Mouse (Mus musculus) T-helper 1 cell (primary cell): ENCODE results near the gene Ephx1.
"Not testable (repeated sequence)": the region's sequence is repeated elsewhere in the genome, so short reads cannot be mapped to it uniquely, and the experiment has no call there.

Experiments
- in situ Hi-C: fragments of 300-600 bp; cut with MboI, MseI; formaldehyde crosslinking; loops from one replicate; pipeline ENCODE4 v1.15.1; 2025; ENCODE audit warnings: high pct_unique_total_duplicates

The Ephx1 gene

GRCm38 (mm10) chr1:181014731-181015500 lies 5.8 kb downstream of the Ephx1 start:
- in situ Hi-C loops, result loop anchor here (10.0 kb wide), 1 partner anchor 830 kb away; the partner anchor contains the start of gene Lbr

DNA sequence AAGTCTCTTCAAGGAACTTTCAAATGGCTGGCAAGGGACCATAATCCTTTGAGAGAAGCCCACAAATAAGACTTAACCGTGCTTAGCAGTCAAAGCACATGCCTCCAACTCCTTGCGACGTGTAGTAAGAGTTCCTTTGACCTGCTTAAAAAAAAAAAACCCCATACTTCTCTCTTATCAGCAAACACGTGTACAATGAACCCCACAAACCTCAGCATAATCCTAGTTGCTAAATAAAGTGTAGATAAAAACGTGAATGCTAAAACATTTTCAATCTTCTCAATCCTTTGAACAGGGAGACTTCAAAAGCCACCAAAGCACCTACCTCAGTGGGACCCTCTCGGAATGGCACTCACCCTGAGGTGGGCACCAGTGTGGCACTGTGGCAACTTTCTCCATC lies 7.3 kb downstream of the Ephx1 start:
- in situ Hi-C loops, result loop anchor here (10.0 kb wide), 1 partner anchor 831 kb away; the partner anchor contains the start of gene Lbr

DNA sequence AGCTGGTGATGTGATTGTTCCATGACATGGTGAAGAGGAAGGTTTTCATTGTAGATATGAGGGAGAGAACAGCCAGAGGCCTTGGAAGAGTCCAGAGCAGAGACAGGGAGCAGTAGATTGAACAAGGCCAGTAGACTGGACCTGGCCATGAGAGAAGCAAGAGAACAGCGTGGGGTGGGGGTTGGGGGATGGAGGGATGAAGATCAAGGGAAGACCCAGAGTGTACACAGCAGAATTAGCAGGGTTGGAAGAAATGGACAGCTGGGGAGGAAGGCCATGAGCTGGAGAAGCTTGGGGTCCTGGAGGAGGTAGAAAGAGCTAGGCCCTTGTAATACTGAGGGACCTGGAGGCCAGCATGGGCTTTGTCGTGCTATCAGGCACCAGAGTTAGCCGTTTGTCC lies 8.3 kb downstream of the Ephx1 start:
- in situ Hi-C loops, result loop anchor here (10.0 kb wide), 1 partner anchor 832 kb away; the partner anchor contains the start of gene Lbr

- in situ Hi-C loops, result loop anchor here (10.0 kb wide), 1 partner anchor 833 kb away; the partner anchor contains the start of gene Lbr
Observed at GRCm38 (mm10) chr1:181011601-181012000, 9.1 kb downstream of the Ephx1 start.

DNA sequence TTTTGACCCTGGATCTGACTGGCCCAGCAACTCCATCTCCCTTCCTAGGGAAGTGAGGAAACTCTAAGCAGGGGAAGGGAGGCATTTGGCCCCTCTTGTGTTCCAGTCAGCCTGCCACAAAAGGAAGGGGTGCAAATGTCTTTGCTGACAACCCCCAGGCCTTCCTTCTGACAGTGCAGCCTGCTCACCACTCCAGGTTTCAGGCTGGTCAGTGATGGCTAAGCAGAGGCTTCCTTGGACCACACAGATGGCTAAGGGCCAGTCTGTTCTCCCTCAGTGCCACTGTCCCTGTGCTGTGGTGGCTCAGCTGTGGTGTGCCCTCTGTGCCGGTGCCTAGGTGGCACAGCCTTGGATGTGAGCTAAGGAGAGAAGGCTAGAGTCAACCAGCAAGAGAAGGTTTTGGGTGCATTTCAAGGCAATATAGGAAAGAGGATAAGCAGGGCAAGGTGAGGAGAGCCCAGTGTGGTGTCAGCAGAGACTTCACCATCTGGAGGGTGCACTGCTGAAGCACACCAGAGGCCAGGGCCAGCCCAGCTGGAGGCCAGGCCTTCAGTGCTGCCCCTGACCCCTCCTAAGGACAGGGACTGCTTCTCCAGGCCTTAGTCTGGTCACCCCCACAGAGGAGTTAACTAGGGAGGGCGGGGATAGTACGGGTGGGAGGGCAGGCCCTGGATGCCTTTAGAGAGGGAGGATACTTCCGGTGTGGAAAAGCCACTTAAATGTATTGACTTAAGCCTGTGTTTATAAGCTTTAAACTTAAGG lies 10.4 kb downstream of the Ephx1 start:
- in situ Hi-C loops, result loop anchor here (10.0 kb wide), 1 partner anchor 834 kb away; the partner anchor contains the start of gene Lbr

- in situ Hi-C loops, result loop anchor here (10.0 kb wide), 1 partner anchor 835 kb away; the partner anchor contains the start of gene Lbr
Observed at GRCm38 (mm10) chr1:181009754-181010153, 10.9 kb downstream of the Ephx1 start.

DNA sequence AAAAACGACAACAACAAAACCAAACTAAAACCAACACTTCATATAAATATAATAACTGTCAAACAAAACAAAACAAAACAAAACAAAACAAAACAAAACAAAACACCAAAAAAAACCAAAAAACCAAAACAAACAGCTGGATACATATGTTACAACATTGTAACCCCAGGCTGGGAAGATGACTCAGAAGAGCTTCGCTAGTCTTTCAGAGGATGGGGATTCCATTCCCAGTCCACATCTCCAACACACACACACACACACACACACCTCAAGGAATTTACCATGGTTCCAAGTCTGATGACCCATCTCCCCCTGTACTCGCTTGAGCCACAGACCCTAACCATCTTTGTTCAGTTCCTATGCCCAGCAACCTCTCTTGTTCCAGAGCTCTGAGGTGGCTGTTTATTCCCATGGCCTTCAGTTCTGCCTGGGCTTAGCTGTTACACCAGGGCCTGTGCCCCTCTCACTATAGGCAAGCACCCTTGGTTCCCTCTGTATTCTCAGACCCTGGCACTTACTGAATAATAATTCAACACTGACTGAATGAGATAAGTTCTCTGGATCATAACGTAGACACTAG lies 11.6 kb downstream of the Ephx1 start:
- in situ Hi-C loops, result no loop called here

DNA sequence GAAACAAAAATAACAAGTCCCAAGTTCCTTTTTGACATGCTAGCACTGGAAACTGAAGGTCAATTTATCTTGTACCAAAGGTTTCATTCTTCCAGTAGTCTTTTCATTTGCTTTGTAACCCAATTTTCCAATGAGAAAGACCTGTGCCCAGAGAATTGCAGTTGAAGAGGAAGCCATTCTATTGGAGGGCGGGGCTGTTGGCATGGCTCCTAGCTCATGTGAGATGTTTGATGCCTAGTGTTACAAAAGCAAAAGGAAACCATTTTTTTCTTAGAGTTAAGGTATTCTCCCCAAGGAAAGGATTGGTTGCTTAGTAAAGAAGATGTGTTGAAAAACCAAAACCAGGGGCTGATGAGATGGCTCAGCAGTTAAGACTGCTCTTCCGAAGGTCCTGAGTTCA lies 12.4 kb downstream of the Ephx1 start:
- in situ Hi-C loops, result no loop called here

DNA sequence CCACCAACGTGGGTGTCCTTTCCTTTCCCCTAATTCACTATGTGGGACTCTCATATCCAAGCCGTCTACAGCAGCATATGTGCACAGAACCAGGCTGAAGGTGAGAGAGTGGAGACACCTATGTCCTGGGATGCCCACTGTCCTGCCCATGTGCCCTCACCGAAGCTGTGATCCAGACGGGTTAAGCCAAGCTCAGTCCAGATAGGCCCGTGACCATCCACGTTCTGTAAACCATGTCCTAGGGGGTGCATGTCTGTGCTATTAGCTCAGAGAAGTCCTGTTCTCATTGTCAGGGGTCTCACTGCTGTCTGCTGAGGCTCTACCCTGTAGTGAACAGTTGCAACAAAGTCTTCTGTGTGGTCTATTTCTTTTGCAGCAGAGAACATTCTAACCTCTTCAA lies 12.9 kb downstream of the Ephx1 start:
- in situ Hi-C loops, result no loop called here

- in situ Hi-C loops, result no loop called here
Observed at GRCm38 (mm10) chr1:181005331-181005730, 15.4 kb downstream of the Ephx1 start.

DNA sequence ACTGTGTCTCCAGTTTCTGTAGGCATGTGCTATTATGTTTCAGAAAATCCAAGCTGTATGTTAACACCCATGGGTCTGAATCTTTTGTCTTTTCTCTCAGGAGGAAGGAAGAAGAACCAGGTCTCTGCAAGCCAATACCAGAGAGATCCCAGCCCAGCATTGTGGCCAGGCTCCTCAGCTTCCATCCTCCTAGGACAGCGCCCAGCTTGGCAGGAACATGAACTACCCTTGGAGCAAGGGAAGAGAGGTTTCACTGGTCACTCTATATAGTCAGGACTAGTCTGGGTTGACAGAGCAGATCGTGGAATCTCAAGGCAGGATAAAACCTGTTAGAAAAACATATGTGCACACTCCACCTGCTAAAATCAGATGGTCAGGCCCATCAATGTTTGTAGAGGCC lies 16.9 kb downstream of the Ephx1 start:
- in situ Hi-C loops, result no loop called here

DNA sequence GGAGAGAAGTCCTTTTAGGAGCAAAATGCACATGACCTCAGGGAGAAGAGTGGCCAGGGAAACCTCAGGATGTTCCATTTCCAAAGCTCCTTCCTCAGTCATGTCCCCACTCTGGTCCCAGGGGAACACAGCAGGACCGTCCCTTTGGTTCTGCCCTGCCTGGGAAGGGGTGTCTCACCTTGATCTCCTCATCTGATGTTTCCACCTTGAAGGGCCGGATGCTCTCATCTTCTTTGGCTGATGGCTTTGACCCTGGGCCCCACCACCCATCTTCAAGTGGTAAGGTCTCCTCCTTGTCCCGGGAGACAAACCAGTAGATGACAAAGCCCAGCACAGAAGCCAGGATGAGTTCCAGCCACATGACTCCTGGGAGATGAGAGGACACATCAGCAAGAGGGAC lies 19.1 kb downstream of the Ephx1 start:
- in situ Hi-C loops, result no loop called here

- in situ Hi-C loops, result no loop called here
Observed at GRCm38 (mm10) chr1:181001217-181001616, 19.5 kb downstream of the Ephx1 start.

- in situ Hi-C loops, result no loop called here
Observed at GRCm38 (mm10) chr1:181000501-181001092, 20.1 kb downstream of the Ephx1 start.

GRCm38 (mm10) chr1:180992142-180992541 lies 28.6 kb downstream of the Ephx1 start:
- in situ Hi-C loops, result no loop called here

DNA sequence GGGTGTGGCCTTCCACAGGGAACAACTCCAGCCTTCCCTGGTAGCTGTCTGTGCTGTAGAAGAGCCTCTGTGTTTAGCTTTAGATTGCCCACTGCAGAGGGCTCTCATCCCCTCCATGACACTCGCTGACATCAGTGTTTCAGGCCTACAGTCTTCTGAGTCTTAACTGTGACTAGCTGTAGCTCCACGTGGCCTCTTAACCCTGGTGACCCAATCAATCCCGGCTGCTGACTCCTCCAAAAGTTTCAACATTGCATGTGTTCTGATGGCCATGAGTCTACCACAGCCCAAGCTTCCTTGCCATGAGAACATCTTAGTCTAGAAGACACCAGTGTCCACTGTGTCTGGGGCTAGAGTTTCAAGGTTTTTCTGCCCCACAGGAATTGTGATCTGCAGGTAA lies 30.0 kb downstream of the Ephx1 start:
- in situ Hi-C loops, result no loop called here

DNA sequence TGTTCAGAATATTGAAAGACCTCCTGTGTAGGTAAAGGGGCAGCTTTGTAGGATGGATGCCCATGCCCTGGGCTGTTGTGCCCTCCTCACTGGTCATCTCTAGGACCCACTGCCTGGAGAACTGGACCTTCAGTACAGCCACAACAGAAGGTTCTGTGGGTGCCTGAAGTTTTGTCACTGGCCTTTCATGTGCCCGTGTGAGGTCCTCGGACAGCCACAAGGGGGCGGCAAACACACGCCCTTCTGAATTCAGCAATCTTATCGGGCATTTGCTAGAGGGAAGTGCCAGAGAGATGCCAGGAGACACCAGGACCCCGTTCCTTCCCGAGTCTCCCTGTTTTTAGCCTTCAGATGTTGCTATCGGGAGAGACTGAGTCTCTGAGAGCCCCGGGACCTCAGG lies 32.9 kb downstream of the Ephx1 start:
- in situ Hi-C loops, result no loop called here

- in situ Hi-C loops, result no loop called here
Observed at GRCm38 (mm10) chr1:180986701-180987100, 34.0 kb downstream of the Ephx1 start.

DNA sequence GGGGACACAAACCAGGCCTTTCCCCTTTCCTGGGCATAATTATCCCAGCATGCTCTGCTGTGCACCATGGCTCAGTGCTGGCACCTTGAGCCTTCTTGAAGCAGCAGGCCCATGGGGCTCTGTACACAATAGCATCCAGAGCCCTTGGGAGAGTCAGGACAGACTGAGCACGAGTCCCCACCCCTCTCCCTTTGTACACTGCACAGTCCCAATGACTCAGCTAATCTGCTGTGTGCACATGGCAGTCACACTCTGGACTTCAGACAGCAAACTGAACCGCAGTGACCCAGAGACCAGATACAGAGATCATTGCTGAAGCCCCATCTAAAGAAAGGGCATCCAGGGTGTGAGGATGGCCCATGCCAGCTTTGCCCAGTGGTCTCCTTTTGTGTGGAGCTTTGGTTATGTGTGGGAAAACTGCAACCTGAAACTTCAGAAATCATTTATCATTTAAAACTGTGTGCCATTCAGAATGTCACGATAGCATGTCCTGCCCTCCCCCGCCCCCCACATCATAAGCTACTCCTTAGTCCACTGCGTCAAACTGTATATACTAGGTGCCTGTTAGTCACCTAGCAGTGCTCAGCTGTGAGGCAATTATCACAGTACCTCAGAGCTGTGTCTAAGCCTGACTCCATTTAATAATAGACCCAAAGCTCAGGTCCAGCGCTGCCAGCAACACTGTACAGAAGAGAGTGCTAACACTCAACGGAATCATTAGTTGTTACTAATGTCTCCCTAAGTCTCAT lies 39.2 kb downstream of the Ephx1 start:
- in situ Hi-C loops, result not testable (repeated sequence)

GRCm38 (mm10) chr1:180980464-180980863 lies 40.2 kb downstream of the Ephx1 start:
- in situ Hi-C loops, result no loop called here
